Mouse (Mus musculus) embryonic facial prominence, embryonic 15.5 days (tissue): ENCODE results near the gene Gm20388. TPM values are rescaled to one million over a fixed set of nuclear protein-coding genes. Genes with fewer than 3 reads are reported as not detected.

Experiments
- ATAC-seq: fragments of 200-750 bp; cut with Nextera tagmentation; 2 replicates; pipeline ENCODE4 v1.8.0; 2017; ENCODE audit warnings: low read depth, moderate TSS enrichment; ENCODE audit not compliant: insufficient number of reproducible peaks, low FRiP score, low TSS enrichment
- H3K27ac ChIP-seq: fragments of 300-500 bp; sonication (generic); replicated peaks from 2 replicates; pipeline ENCODE4 v1.5.1; 2015; ENCODE audit warnings: mild to moderate bottlenecking, inconsistent platforms
- H3K27me3 ChIP-seq: fragments of 300-500 bp; sonication (generic); 2 replicates; pipeline ENCODE4 v1.6.1; 2015; ENCODE audit warnings: inconsistent platforms
- H3K36me3 ChIP-seq: fragments of 300-500 bp; sonication (generic); 2 replicates; pipeline ENCODE4 v1.6.1; 2015; ENCODE audit warnings: mild to moderate bottlenecking, inconsistent platforms
- H3K4me1 ChIP-seq: fragments of 300-500 bp; sonication (generic); 2 replicates; pipeline ENCODE4 v1.6.1; 2015; ENCODE audit warnings: inconsistent platforms
- H3K4me2 ChIP-seq: fragments of 300-500 bp; sonication (generic); replicated peaks from 2 replicates; pipeline ENCODE4 v1.6.1; 2015; ENCODE audit warnings: mild to moderate bottlenecking, inconsistent platforms
- H3K4me3 ChIP-seq: fragments of 300-500 bp; sonication (generic); replicated peaks from 2 replicates; pipeline ENCODE4 v1.5.1; 2015; ENCODE audit warnings: mild to moderate bottlenecking, inconsistent platforms
- H3K9ac ChIP-seq: fragments of 300-500 bp; sonication (generic); 2 replicates; pipeline ENCODE4 v1.6.1; 2015; ENCODE audit warnings: inconsistent platforms
- H3K9me3 ChIP-seq: fragments of 300-500 bp; sonication (generic); replicated peaks from 2 replicates; pipeline ENCODE4 v1.6.1; 2016; ENCODE audit warnings: inconsistent platforms
- WGBS: fragments of 180-500 bp; shearing (Covaris S2); methylation state at CpG from one replicate; pipeline ENCODE4 v1.1.7; 2015; 5-methylcytosine and 5-hydroxymethylcytosine counted together
- polyA plus RNA-seq: library from polyadenylated mRNA; unstranded; fragments of >200 nt; fragmentation: Nextera tagmentation; extraction: Ambion mirVana; gene quantifications from 2 replicates; pipeline ENCODE4 v1.2.1, GENCODE M21; 2015

Gene Gm20388
- polyA plus RNA-seq, 1 experiment from 2014 or later, result 8.0 TPM

GRCm38 (mm10) chr8:121123113-121123512, 1212.5 kb downstream of the Gm20388 start:
- Histone ChIP-seq H3K27ac (no peak overlapping the region), H3K9ac (no peak overlapping the region), H3K4me2 (no peak overlapping the region), H3K27me3 (peaks cover 99% of the 10 kb centered on the region), H3K4me3 (no peak overlapping the region), H3K4me1 (peaks cover 24% of the 10 kb centered on the region), H3K36me3 (no peaks in the 10 kb centered on the region), H3K9me3 (no peaks in the 10 kb centered on the region)
- 56% methylated on average over 2 of the region's 2 CpGs for WGBS
- ATAC-seq, result no peak

- Histone ChIP-seq H3K27ac (peak overlapping the region; percentile 28; the same call in 1 of the 2 replicates), H3K9ac (no peak overlapping the region)
- 5% methylated on average over 17 of the region's 17 CpGs for WGBS
Observed at GRCm38 (mm10) chr8:121124547-121125239, 1214.1 kb downstream of the Gm20388 start.

GRCm38 (mm10) chr8:121125311-121125876, 1214.8 kb downstream of the Gm20388 start:
- WGBS, result under 1% methylated on average over 36 of the region's 36 CpGs

More at GRCm38 (mm10) chr8:121124547-121125239, 1214.1 kb downstream of the Gm20388 start:
- no peak for ATAC-seq
- Histone ChIP-seq H3K4me2 (peak overlapping the region; percentile 55), H3K4me1 (peaks cover 37% of the 10 kb centered on the region), H3K27me3 (peaks cover 99% of the 10 kb centered on the region), H3K9me3 (no peaks in the 10 kb centered on the region), H3K4me3 (peak overlapping the region; percentile 36), H3K36me3 (no peaks in the 10 kb centered on the region)

GRCm38 (mm10) chr8:121126191-121126590, 1215.5 kb downstream of the Gm20388 start:
- WGBS, result 11% methylated on average over 6 of the region's 6 CpGs
- peak overlapping the region; percentile 36; the same call in 1 of the 2 replicates for H3K4me3 ChIP-seq
- H3K9me3 ChIP-seq, result no peaks in the 10 kb centered on the region
- peaks cover 37% of the 10 kb centered on the region for H3K4me1 ChIP-seq
- no peak for ATAC-seq
- no peak overlapping the region for H3K27ac ChIP-seq
- H3K9ac ChIP-seq, result no peak overlapping the region
- no peaks in the 10 kb centered on the region for H3K36me3 ChIP-seq
- peak overlapping the region; percentile 55; the same call in 1 of the 2 replicates for H3K4me2 ChIP-seq
- H3K27me3 ChIP-seq, result peaks cover 98% of the 10 kb centered on the region

More at GRCm38 (mm10) chr8:121125311-121125876, 1214.8 kb downstream of the Gm20388 start:
- H3K4me3 ChIP-seq, result peak overlapping the region; percentile 36
- H3K4me2 ChIP-seq, result peak overlapping the region; percentile 55
- ATAC-seq, result peak; percentile 79
- peaks cover 37% of the 10 kb centered on the region for H3K4me1 ChIP-seq
- H3K9me3 ChIP-seq, result no peaks in the 10 kb centered on the region
- no peak overlapping the region for H3K9ac ChIP-seq
- H3K36me3 ChIP-seq, result no peaks in the 10 kb centered on the region
- peaks cover 98% of the 10 kb centered on the region for H3K27me3 ChIP-seq
- H3K27ac ChIP-seq, result no peak overlapping the region

- Histone ChIP-seq H3K36me3 (no peaks in the 10 kb centered on the region), H3K9ac (no peak overlapping the region), H3K27ac (no peak overlapping the region), H3K4me2 (no peak overlapping the region), H3K27me3 (peaks cover 96% of the 10 kb centered on the region), H3K4me3 (no peak overlapping the region), H3K4me1 (peaks cover 37% of the 10 kb centered on the region), H3K9me3 (no peaks in the 10 kb centered on the region)
- no peak for ATAC-seq
- 8% methylated on average over 6 of the region's 6 CpGs for WGBS
Observed at GRCm38 (mm10) chr8:121126694-121127093, 1216.1 kb downstream of the Gm20388 start.

- H3K4me1 ChIP-seq, result peaks cover 37% of the 10 kb centered on the region
- no peaks in the 10 kb centered on the region for H3K36me3 ChIP-seq
- no peak overlapping the region for H3K27ac ChIP-seq
- WGBS, result 7% methylated on average over 11 of the region's 11 CpGs
- no peak for ATAC-seq
- H3K4me2 ChIP-seq, result no peak overlapping the region
- no peak overlapping the region for H3K4me3 ChIP-seq
- H3K27me3 ChIP-seq, result peaks cover 96% of the 10 kb centered on the region
- H3K9me3 ChIP-seq, result no peaks in the 10 kb centered on the region
- no peak overlapping the region for H3K9ac ChIP-seq
Observed at GRCm38 (mm10) chr8:121127291-121127701, 1216.7 kb downstream of the Gm20388 start.

GRCm38 (mm10) chr8:121127756-121128375, 1217.2 kb downstream of the Gm20388 start, which contains the start of gene Foxl1:
Gene Foxl1 (plus strand): TSS chr8:121127940.
- no peaks in the 10 kb centered on the region for H3K9me3 ChIP-seq
- peaks cover 37% of the 10 kb centered on the region for H3K4me1 ChIP-seq
- no peak within 1 kb of the TSS for H3K27ac ChIP-seq
- H3K27me3 ChIP-seq, result peaks cover 96% of the 10 kb centered on the region
- no peak for ATAC-seq
- H3K4me3 ChIP-seq, result peak within 1 kb of the TSS; percentile 14
- no peak within 1 kb of the TSS for H3K9ac ChIP-seq
- WGBS, result 3% methylated on average over 43 of the region's 43 CpGs
- H3K4me2 ChIP-seq, result peak within 1 kb of the TSS; percentile 30
- no peaks in the 10 kb centered on the region for H3K36me3 ChIP-seq

- Histone ChIP-seq H3K4me3 (peak overlapping the region; percentile 14), H3K4me1 (peaks cover 37% of the 10 kb centered on the region), H3K4me2 (peak overlapping the region; percentile 30), H3K27me3 (peaks cover 93% of the 10 kb centered on the region), H3K27ac (no peak overlapping the region), H3K9ac (no peak overlapping the region), H3K9me3 (no peaks in the 10 kb centered on the region), H3K36me3 (no peaks in the 10 kb centered on the region)
- no peak for ATAC-seq
- WGBS, result 3% methylated on average over 55 of the region's 55 CpGs
Observed at GRCm38 (mm10) chr8:121128531-121129264, 1218.1 kb downstream of the Gm20388 start.

- H3K4me3 ChIP-seq, result no peak overlapping the region; the same call in 1 of the 2 replicates
Observed at GRCm38 (mm10) chr8:121129265-121129940, 1218.8 kb downstream of the Gm20388 start.

GRCm38 (mm10) chr8:121130522-121130921, 1219.9 kb downstream of the Gm20388 start:
- no peak overlapping the region for H3K27ac ChIP-seq
- peaks cover 35% of the 10 kb centered on the region for H3K4me1 ChIP-seq
- H3K4me2 ChIP-seq, result no peak overlapping the region
- H3K9ac ChIP-seq, result no peak overlapping the region
- H3K36me3 ChIP-seq, result no peaks in the 10 kb centered on the region
- H3K4me3 ChIP-seq, result no peak overlapping the region
- WGBS, result 37% methylated on average over 5 of the region's 5 CpGs
- ATAC-seq, result no peak
- peaks cover 76% of the 10 kb centered on the region for H3K27me3 ChIP-seq
- no peaks in the 10 kb centered on the region for H3K9me3 ChIP-seq

More at GRCm38 (mm10) chr8:121129265-121129940, 1218.8 kb downstream of the Gm20388 start:
- 15% methylated on average over 16 of the region's 16 CpGs for WGBS
- ATAC-seq, result no peak
- Histone ChIP-seq H3K4me2 (no peak overlapping the region), H3K9me3 (no peaks in the 10 kb centered on the region), H3K9ac (no peak overlapping the region), H3K4me1 (peaks cover 37% of the 10 kb centered on the region), H3K36me3 (no peaks in the 10 kb centered on the region), H3K27me3 (peaks cover 87% of the 10 kb centered on the region), H3K27ac (no peak overlapping the region)
